Mouse (Mus musculus) embryo, embryonic 10.5 days (tissue): ENCODE measurements around the gene Sarm1.

Source experiments
- DNase-seq: peaks from one replicate; pipeline ENCODE4 v3.0.0-alpha.2; 2015; ENCODE audit warnings: low spot score

Gene Sarm1

GRCm38 (mm10) chr11:78463286-78464036, 34.1 kb downstream of the Sarm1 start:
- no peak for DNase-seq

- DNase-seq = no peak
Observed at GRCm38 (mm10) chr11:78462669-78463068, 34.9 kb downstream of the Sarm1 start.

GRCm38 (mm10) chr11:78461894-78462293, 35.7 kb downstream of the Sarm1 start:
- no peak for DNase-seq

GRCm38 (mm10) chr11:78458740-78459139, 38.8 kb downstream of the Sarm1 start:
- no peak for DNase-seq

GRCm38 (mm10) chr11:78455308-78455707, 42.2 kb downstream of the Sarm1 start:
- peak; percentile 70 for DNase-seq

GRCm38 (mm10) chr11:78454276-78454675, 43.3 kb downstream of the Sarm1 start:
- DNase-seq = no peak

- DNase-seq = peak; percentile 78
Observed at GRCm38 (mm10) chr11:78453675-78454074, 43.9 kb downstream of the Sarm1 start.

GRCm38 (mm10) chr11:78450337-78450736, 47.2 kb downstream of the Sarm1 start:
- DNase-seq = no peak

- no peak for DNase-seq
Observed at GRCm38 (mm10) chr11:78448242-78448641, 49.3 kb downstream of the Sarm1 start.

- DNase-seq = no peak
Observed at GRCm38 (mm10) chr11:78447168-78447567, 50.4 kb downstream of the Sarm1 start.

- no peak for DNase-seq
Observed at GRCm38 (mm10) chr11:78443115-78443514, 54.4 kb downstream of the Sarm1 start.

GRCm38 (mm10) chr11:78438399-78438930, 59.1 kb downstream of the Sarm1 start:
- no peak for DNase-seq

GRCm38 (mm10) chr11:78437182-78437581, 60.4 kb downstream of the Sarm1 start:
- no peak for DNase-seq

GRCm38 (mm10) chr11:78435776-78436349, 61.7 kb downstream of the Sarm1 start:
- peak; percentile 83 for DNase-seq

GRCm38 (mm10) chr11:78434052-78434451, 63.5 kb downstream of the Sarm1 start:
- DNase-seq = no peak

- no peak for DNase-seq
Observed at GRCm38 (mm10) chr11:78431176-78431575, 66.4 kb downstream of the Sarm1 start.

GRCm38 (mm10) chr11:78430195-78430878, 67.2 kb downstream of the Sarm1 start:
- peak; percentile 17 for DNase-seq

GRCm38 (mm10) chr11:78428309-78428708, 69.2 kb downstream of the Sarm1 start:
- DNase-seq = no peak

GRCm38 (mm10) chr11:78427655-78428054, 69.9 kb downstream of the Sarm1 start:
- no peak for DNase-seq

GRCm38 (mm10) chr11:78425572-78425971, 72.0 kb downstream of the Sarm1 start:
- no peak for DNase-seq

GRCm38 (mm10) chr11:78424352-78424751, 73.2 kb downstream of the Sarm1 start:
- DNase-seq = no peak
